In genomic region chr5:34309016-34309415, GRCm38 (mm10) we compare ENCODE assay signal across 22 mouse cellular contexts. TPM values are rescaled to one million over a fixed set of nuclear protein-coding genes. Genes with fewer than 3 reads are reported as not detected.
"Had no signal": no experiment of that assay in that cellular context is flagged by ENCODE, and none has a peak within 500 bp of the region (broad histone marks: within the 10 kb centered on the region; RNA-seq: fewer than 3 reads in every experiment).

No protein-coding gene starts in this region.

- H3K27me3 ChIP-seq: midbrain, embryonic 12.5 days; neural tube, embryonic 13.5 days; stomach, embryonic 15.5 days had no signal

- H3K4me3 ChIP-seq: left cerebral cortex, adult 2 months; liver, embryonic 13.5 days; midbrain, embryonic 12.5 days; myocyte; neural tube, embryonic 13.5 days; stomach, embryonic 15.5 days had no signal

- ATAC-seq: hindbrain, postnatal 0 days; inflammation-experienced regulatory T-cells, adult 6 months; intestine, embryonic 16.5 days; lung, postnatal 0 days; midbrain, embryonic 16.5 days had no signal

- DNase-seq: layer of hippocampus, postnatal 36 days; liver, embryonic 13.5 days; lung, embryonic 14.5 days; retina, postnatal 1 day; right cerebral cortex, postnatal 25 days; spleen, adult 18-20 months; thymus, postnatal 25 days had no signal

- H3K36me3 ChIP-seq: liver, embryonic 13.5 days; midbrain, embryonic 12.5 days; neural tube, embryonic 13.5 days; stomach, embryonic 15.5 days had no signal

- H3K9ac ChIP-seq: liver, embryonic 13.5 days; lung, embryonic 14.5 days; midbrain, embryonic 12.5 days; neural tube, embryonic 13.5 days; stomach, embryonic 15.5 days had no signal

- H3K4me1 ChIP-seq: liver, embryonic 13.5 days; midbrain, embryonic 12.5 days; neural tube, embryonic 13.5 days; stomach, embryonic 15.5 days had no signal

- H3K4me2 ChIP-seq: liver, embryonic 13.5 days; lung, embryonic 14.5 days; midbrain, embryonic 12.5 days; neural tube, embryonic 13.5 days; stomach, embryonic 15.5 days had no signal

- H3K9me3 ChIP-seq: liver, embryonic 13.5 days; midbrain, embryonic 12.5 days; neural tube, embryonic 13.5 days; stomach, embryonic 15.5 days had no signal

- H3K27ac ChIP-seq: hindbrain, postnatal 0 days; kidney, postnatal 0 days; left cerebral cortex, adult 2 months; liver, embryonic 13.5 days; macrophage; midbrain, embryonic 12.5 days; neural tube, embryonic 13.5 days; stomach, embryonic 15.5 days had no signal

RNA-seq across cellular contexts. Expression of gene Cfap99, which starts 20.6 kb away (rescaled TPM):
- total RNA-seq: hindbrain, postnatal 0 days had no signal
- polyA plus RNA-seq: inflammation-experienced regulatory T-cells, adult 6 months; intestine, embryonic 16.5 days; kidney, postnatal 0 days; limb, embryonic 11.5 days; liver, embryonic 13.5 days; liver, embryonic 16.5 days; lung, embryonic 14.5 days; macrophage; midbrain, embryonic 12.5 days; neural tube, embryonic 13.5 days; stomach, embryonic 15.5 days; thymus, postnatal 0 days had no signal
